Comparison of ENCODE assay signal across 8 mouse cellular contexts in genomic region chr1:64616531-64616880, GRCm38 (mm10). TPM values are rescaled to one million over a fixed set of nuclear protein-coding genes. Genes with fewer than 3 reads are reported as not detected.
DNase-seq lines count a peak whose midpoint lies in the region; ATAC-seq lines count a peak whose summit lies in the region.

No protein-coding gene starts in this region.

- peak overlapping the region; percentile 95 for H3K27ac ChIP-seq in forebrain, embryonic 14.5 days (ENCODE audit: low read depth, low read length)
- peak overlapping the region; percentile 96 for H3K27ac ChIP-seq in liver, embryonic 13.5 days
- peak overlapping the region; percentile 96 for H3K27ac ChIP-seq in stomach, embryonic 16.5 days (ENCODE audit: low read length)

- DNase-seq in gastrocnemius, adult 18-20 months (ENCODE audit: low spot score): peak; percentile 34
- no peak for DNase-seq in gastrocnemius, postnatal 10 days
- DNase-seq in forebrain, embryonic 14.5 days (ENCODE audit: low spot score): peak; percentile 51
- DNase-seq in liver, embryonic 13.5 days: no peak
- no peak for DNase-seq in urinary bladder, adult 2 months (ENCODE audit: low spot score)
- DNase-seq in spleen, postnatal 4 days (ENCODE audit: low spot score in 2 of 2): no peak

- 5% methylated on average over 8 of the region's 8 CpGs for WGBS in forebrain, embryonic 14.5 days
- 9% methylated on average over 8 of the region's 8 CpGs for WGBS in liver, embryonic 13.5 days (ENCODE audit: insufficient replicate concordance)
- 4% methylated on average over 8 of the region's 8 CpGs for WGBS in stomach, embryonic 16.5 days

- H3K9ac ChIP-seq in forebrain, embryonic 14.5 days (ENCODE audit: low read length): peak overlapping the region; percentile 97
- peak overlapping the region; percentile 93 for H3K9ac ChIP-seq in liver, embryonic 13.5 days
- H3K9ac ChIP-seq in stomach, embryonic 16.5 days (ENCODE audit: low read length): peak overlapping the region; percentile 96

- ATAC-seq in CD4-positive, CD25-positive, alpha-beta regulatory T cell, adult 4 months: peak; percentile 5
- no peak; the same call in 1 of the 2 replicates for ATAC-seq in forebrain, embryonic 14.5 days
- no peak for ATAC-seq in liver, embryonic 13.5 days (ENCODE audit: low read depth)
- no peak for ATAC-seq in stomach, embryonic 16.5 days (ENCODE audit: insufficient read depth, low FRiP score)

- peaks cover 9% of the 10 kb centered on the region; the same call in 1 of the 2 replicates for H3K36me3 ChIP-seq in forebrain, embryonic 14.5 days (ENCODE audit: control insufficient read depth, insufficient read depth, low read length)
- 0 out of 2 replicates have a peak, but pooled peaks cover 15% of the 10 kb centered on the region for H3K36me3 ChIP-seq in liver, embryonic 13.5 days
- H3K36me3 ChIP-seq in stomach, embryonic 16.5 days (ENCODE audit: control insufficient read depth, insufficient read depth, low read length): no peaks in the 10 kb centered on the region

- H3K4me1 ChIP-seq in forebrain, embryonic 14.5 days (ENCODE audit: control insufficient read depth, insufficient read depth, low read length): peaks cover 14% of the 10 kb centered on the region
- H3K4me1 ChIP-seq in liver, embryonic 13.5 days (replicated peaks): peaks cover 30% of the 10 kb centered on the region
- peaks cover 16% of the 10 kb centered on the region; the same call in 1 of the 2 replicates for H3K4me1 ChIP-seq in stomach, embryonic 16.5 days (ENCODE audit: control insufficient read depth, insufficient read depth, low read length)

- H3K4me2 ChIP-seq in forebrain, embryonic 14.5 days (ENCODE audit: low read length): peak overlapping the region; percentile 71
- H3K4me2 ChIP-seq in liver, embryonic 13.5 days: peak overlapping the region; percentile 95
- H3K4me2 ChIP-seq in stomach, embryonic 16.5 days (ENCODE audit: low read depth, low read length): peak overlapping the region; percentile 83

- H3K9me3 ChIP-seq in forebrain, embryonic 14.5 days (replicated peaks; ENCODE audit: control insufficient read depth, low read length): no peaks in the 10 kb centered on the region
- H3K9me3 ChIP-seq in liver, embryonic 13.5 days (replicated peaks): no peaks in the 10 kb centered on the region
- H3K9me3 ChIP-seq in stomach, embryonic 16.5 days (replicated peaks; ENCODE audit: control insufficient read depth, low read length): no peaks in the 10 kb centered on the region

- H3K27me3 ChIP-seq in forebrain, embryonic 14.5 days (replicated peaks; ENCODE audit: control insufficient read depth, insufficient read depth, low read length): no peaks in the 10 kb centered on the region
- no peaks in the 10 kb centered on the region for H3K27me3 ChIP-seq in liver, embryonic 13.5 days
- H3K27me3 ChIP-seq in stomach, embryonic 16.5 days (ENCODE audit: control insufficient read depth, insufficient read depth, low read length): no peaks in the 10 kb centered on the region

- peak overlapping the region; percentile 80 for H3K4me3 ChIP-seq in forebrain, embryonic 14.5 days (ENCODE audit: low read depth, low read length)
- peak overlapping the region; percentile 84 for H3K4me3 ChIP-seq in liver, embryonic 13.5 days (replicated peaks)
- H3K4me3 ChIP-seq in stomach, embryonic 16.5 days (replicated peaks; ENCODE audit: low read length): peak overlapping the region; percentile 85

RNA-seq across cellular contexts. Expression of gene Mettl21a, which starts 0.5 kb away (rescaled TPM):
- total RNA-seq in gastrocnemius, adult 18-20 months (2021): 10 to 100 TPM in 1 of 2 experiments, 1 to 10 TPM in 1; 8.7 to 10.9 TPM
- total RNA-seq in gastrocnemius, postnatal 10 days (2021): 10 to 100 TPM in 1 of 2 experiments, 1 to 10 TPM in 1; 8.0 to 15.1 TPM
- 10 to 100 TPM; 27.2 to 31.9 TPM for polyA plus RNA-seq in CD4-positive, CD25-positive, alpha-beta regulatory T cell, adult 4 months (2017; shearing (Covaris generic))
- 23.7 and 25.8 TPM in 2 replicates for polyA plus RNA-seq in forebrain, embryonic 14.5 days (2014; fragmentation: Nextera tagmentation; extraction: Ambion mirVana)
- polyA plus RNA-seq in liver, embryonic 13.5 days (2015; fragmentation: Nextera tagmentation; extraction: Ambion mirVana): 7.8 and 8.2 TPM in 2 replicates
- polyA plus RNA-seq in stomach, embryonic 16.5 days (2015; fragmentation: Nextera tagmentation; extraction: Ambion mirVana): 19.0 and 19.2 TPM in 2 replicates
- 20.3 and 26.7 TPM in 2 replicates for polyA plus RNA-seq in urinary bladder, adult 2 months (2012; rRNA removed)

Comparison
In these comparisons a context has a peak if more than half of its experiments do, and no peak if none do; other contexts are left out.
1. DNase-seq: peak in gastrocnemius, adult 18-20 months (single experiment) and forebrain, embryonic 14.5 days (single experiment); none in gastrocnemius, postnatal 10 days (single experiment), liver, embryonic 13.5 days (single experiment), urinary bladder, adult 2 months (single experiment) and spleen, postnatal 4 days (0 of 2).
2. Peak in every context shown above with its lines, with median percentiles within 50 percentile points of each other: H3K27ac ChIP-seq, H3K4me2 ChIP-seq, H3K4me3 ChIP-seq and H3K9ac ChIP-seq.